Mouse (Mus musculus): Measurements from ENCODE around the gene Tab1. TPM values are rescaled to one million over a fixed set of nuclear protein-coding genes. Genes with fewer than 3 reads are reported as not detected.

Tab1 gene
- total and polyA plus RNA-seq, 3 experiments: 11.6 to 17.7 (median 12.0) TPM

GRCm38 (mm10) chr15:80181561-80181960 is 48.6 kb downstream of the Tab1 start:
- no peaks in the 10 kb centered on the region for H3K79me2 ChIP-seq (replicated peaks; ENCODE audit: control insufficient read depth, extremely low read depth, insufficient read depth, poor library complexity, severe bottlenecking)
- DNase-seq (ENCODE audit: extremely low read depth): no peak
- H3K9me3 ChIP-seq (replicated peaks; ENCODE audit: low read length): peaks cover 5% of the 10 kb centered on the region
- no peaks in the 10 kb centered on the region for H3K4me1 ChIP-seq (ENCODE audit: control insufficient read depth in 1 of 2, insufficient read depth in 2 of 2)
- dilution Hi-C loops (cut with MboI; ENCODE audit: extremely low pct_ligation_motif_present, extremely low pct_unique_long_range_greater_than_20kb, low sequenced_read_pairs) (no loop called here), in situ Hi-C loops (cut with MboI; ENCODE audit: low pct_ligation_motif_present, low pct_unique_long_range_greater_than_20kb, low sequenced_read_pairs) (no loop called here)
- no peak overlapping the region for H3K27ac ChIP-seq (ENCODE audit: insufficient read depth, low read depth)
- H3K9ac ChIP-seq (ENCODE audit: insufficient read depth, low read depth): no peak overlapping the region
- H3K36me3 ChIP-seq (replicated peaks in 1 of 2; ENCODE audit: control insufficient read depth in 1 of 2, insufficient read depth in 1 of 2, low read length in 1 of 2): no peaks in the 10 kb centered on the region
- no peak overlapping the region for H3K4me3 ChIP-seq (replicated peaks in 1 of 3; ENCODE audit: low read depth in 2 of 3, low read length in 2 of 3, poor library complexity in 1 of 3)
- TF ChIP-seq GABPA (IDR thresholded peaks at IDR 0.05; ENCODE audit: insufficient replicate concordance, low read depth, low read length): no peak
- no peak for TF ChIP-seq SMC3 (IDR thresholded peaks at IDR 0.05; ENCODE audit: low read depth, low read length)
- no peak for TF ChIP-seq BHLHE40 (IDR thresholded peaks at IDR 0.05; ENCODE audit: low read depth, low read length)
- no peak for TF ChIP-seq E2F4 (IDR thresholded peaks at IDR 0.05; ENCODE audit: insufficient replicate concordance, low read depth, low read length)
- TF ChIP-seq JUN (IDR thresholded peaks at IDR 0.05; ENCODE audit: insufficient read depth, low read depth, low read length): no peak
- no peak for TF ChIP-seq RCOR1 (conservative IDR thresholded peaks at IDR 0.05; ENCODE audit: low read depth, low read length)
- TF ChIP-seq POLR2AphosphoS2 (IDR thresholded peaks at IDR 0.05; ENCODE audit: low read depth, low read length): no peak
- TF ChIP-seq TCF12 (IDR thresholded peaks at IDR 0.05; ENCODE audit: low read depth, low read length): no peak
- TF ChIP-seq USF2 (conservative IDR thresholded peaks at IDR 0.05; ENCODE audit: low read depth, low read length): no peak
- no peak for TF ChIP-seq TBP (conservative IDR thresholded peaks at IDR 0.05; ENCODE audit: low read depth, low read length)
- TF ChIP-seq MYC (IDR thresholded peaks at IDR 0.05; ENCODE audit: low read depth, low read length): no peak
- TF ChIP-seq PAX5 (IDR thresholded peaks at IDR 0.05; ENCODE audit: low read length): no peak
- no peak for TF ChIP-seq ZMIZ1 (IDR thresholded peaks at IDR 0.05; ENCODE audit: low read depth, low read length)
- no peak for TF ChIP-seq SIN3A (IDR thresholded peaks at IDR 0.05; ENCODE audit: low read length)
- TF ChIP-seq ZNF384 (IDR thresholded peaks at IDR 0.05; ENCODE audit: low read depth, low read length): no peak
- H3K27me3 ChIP-seq (replicated peaks): peaks cover 38% of the 10 kb centered on the region
- H3K4me2 ChIP-seq (ENCODE audit: insufficient read depth, low read depth, poor library complexity, severe bottlenecking): no peak overlapping the region

- H3K27ac ChIP-seq (ENCODE audit: insufficient read depth, low read depth): no peak overlapping the region
Measured at GRCm38 (mm10) chr15:80182072-80182700, 49.3 kb downstream of the Tab1 start.

More at GRCm38 (mm10) chr15:80182072-80182700, 49.3 kb downstream of the Tab1 start:
- dilution Hi-C loops (cut with MboI; ENCODE audit: extremely low pct_ligation_motif_present, extremely low pct_unique_long_range_greater_than_20kb, low sequenced_read_pairs): no loop called here
- no peak overlapping the region for H3K4me3 ChIP-seq (replicated peaks in 1 of 3; ENCODE audit: low read depth in 2 of 3, low read length in 2 of 3, poor library complexity in 1 of 3)
- in situ Hi-C loops (cut with MboI; ENCODE audit: low pct_ligation_motif_present, low pct_unique_long_range_greater_than_20kb, low sequenced_read_pairs): no loop called here
- TF ChIP-seq TCF12 (IDR thresholded peaks at IDR 0.05; ENCODE audit: low read depth, low read length) (no peak), CTCF (conservative IDR thresholded peaks at IDR 0.05 in 1 of 2, IDR thresholded peaks at IDR 0.05 in 1 of 2; ENCODE audit: low read depth in 2 of 2, low read length in 2 of 2) (no peak), CHD1 (IDR thresholded peaks at IDR 0.05; ENCODE audit: low read depth, low read length) (no peak), MAX (IDR thresholded peaks at IDR 0.05; ENCODE audit: low read length) (no peak), UBTF (IDR thresholded peaks at IDR 0.05; ENCODE audit: low read depth, low read length) (no peak), SMC3 (IDR thresholded peaks at IDR 0.05; ENCODE audit: low read depth, low read length) (no peak), RCOR1 (conservative IDR thresholded peaks at IDR 0.05; ENCODE audit: low read depth, low read length) (no peak), KAT2A (IDR thresholded peaks at IDR 0.05; ENCODE audit: insufficient replicate concordance, low read length) (no peak)
- peaks cover 36% of the 10 kb centered on the region for H3K27me3 ChIP-seq (replicated peaks)
- no peak for DNase-seq (ENCODE audit: extremely low read depth)
- no peaks in the 10 kb centered on the region for H3K79me2 ChIP-seq (replicated peaks; ENCODE audit: control insufficient read depth, extremely low read depth, insufficient read depth, poor library complexity, severe bottlenecking)
- H3K9ac ChIP-seq (ENCODE audit: insufficient read depth, low read depth): no peak overlapping the region
- peaks cover 5% of the 10 kb centered on the region for H3K9me3 ChIP-seq (replicated peaks; ENCODE audit: low read length)
- no peaks in the 10 kb centered on the region for H3K36me3 ChIP-seq (replicated peaks in 1 of 2; ENCODE audit: control insufficient read depth in 1 of 2, insufficient read depth in 1 of 2, low read length in 1 of 2)
- H3K4me1 ChIP-seq (ENCODE audit: control insufficient read depth in 1 of 2, insufficient read depth in 2 of 2): no peaks in the 10 kb centered on the region
- H3K4me2 ChIP-seq (ENCODE audit: insufficient read depth, low read depth, poor library complexity, severe bottlenecking): no peak overlapping the region

All from CH12.LX (cell line).